Mouse (Mus musculus) hindbrain, postnatal 0 days (tissue): ENCODE results near the gene Adamts4. TPM values are rescaled to one million over a fixed set of nuclear protein-coding genes. Genes with fewer than 3 reads are reported as not detected.
"Not testable (repeated sequence)": the region's sequence is repeated elsewhere in the genome, so short reads cannot be mapped to it uniquely, and the experiment has no call there.

Experiments
- ATAC-seq: fragments of 200-750 bp; cut with Nextera tagmentation; 2 replicates; pipeline ENCODE4 v1.8.0; 2017; ENCODE audit warnings: mild to moderate bottlenecking, moderate TSS enrichment, moderate library complexity
- DNase-seq: peaks from one replicate; pipeline ENCODE4 v3.0.0-alpha.2; 2015; ENCODE audit warnings: low spot score
- H3K27ac ChIP-seq: fragments of 300-500 bp; sonication (generic); 2 replicates; pipeline ENCODE4 v1.5.1; 2014; ENCODE audit warnings: mild to moderate bottlenecking
- H3K27me3 ChIP-seq: fragments of 300-500 bp; sonication (generic); 2 replicates; pipeline ENCODE4 v1.6.1; 2014; ENCODE audit warnings: low read length, mixed read lengths; ENCODE audit not compliant: insufficient read depth
- H3K36me3 ChIP-seq: fragments of 300-500 bp; sonication (generic); 2 replicates; pipeline ENCODE4 v1.6.1; 2014; ENCODE audit warnings: low read length, mixed read lengths; ENCODE audit not compliant: insufficient read depth
- H3K4me1 ChIP-seq: fragments of 300-500 bp; sonication (generic); 2 replicates; pipeline ENCODE4 v1.6.1; 2014; ENCODE audit warnings: antibody characterized with exemption, low read length, mixed read lengths; ENCODE audit not compliant: insufficient read depth
- H3K4me2 ChIP-seq: fragments of 300-500 bp; sonication (generic); 2 replicates; pipeline ENCODE4 v1.6.1; 2014; ENCODE audit warnings: low read depth, mild to moderate bottlenecking, low read length, moderate library complexity, mixed read lengths
- H3K4me3 ChIP-seq: fragments of 300-500 bp; sonication (generic); 2 replicates; pipeline ENCODE4 v1.5.1; 2014; ENCODE audit warnings: low read length
- H3K9ac ChIP-seq: fragments of 300-500 bp; sonication (generic); replicated peaks from 2 replicates; pipeline ENCODE4 v1.6.1; 2014; ENCODE audit warnings: mild to moderate bottlenecking, low read length, moderate library complexity, mixed read lengths
- H3K9me3 ChIP-seq: fragments of 300-500 bp; sonication (generic); 2 replicates; pipeline ENCODE4 v1.6.1; 2016; ENCODE audit warnings: low read length, mixed read lengths
- CTCF ChIP-seq: IDR thresholded peaks from 2 replicates; pipeline ENCODE4 v1.5.1; 2016; ENCODE audit warnings: antibody characterized with exemption, control low read depth, low read depth
- WGBS: fragments of 180-500 bp; shearing (Covaris S2); extraction: QIAGEN DNeasy Blood & Tissue Kit; methylation state at CpG from one replicate; pipeline ENCODE4 v1.1.7; 2014; 5-methylcytosine and 5-hydroxymethylcytosine counted together
- polyA plus RNA-seq: library from polyadenylated mRNA; unstranded; fragments of >200 nt; fragmentation: Nextera tagmentation; extraction: Ambion mirVana; gene quantifications from 2 replicates; pipeline ENCODE4 v1.2.1, GENCODE M21; 2015
- total RNA-seq: library from RNA; depleted of rRNA; stranded (reverse); fragments of >200 nt; gene quantifications from 2 replicates; pipeline ENCODE4 v1.2.3, GENCODE M21; 2014

Adamts4 gene
- total and polyA plus RNA-seq, 2 experiments from 2014 or later: 4.4 to 7.4 TPM

- Histone ChIP-seq H3K4me3 (no peak overlapping the region), H3K27me3 (no peaks in the 10 kb centered on the region), H3K4me1 (no peaks in the 10 kb centered on the region), H3K9ac (no peak overlapping the region), H3K36me3 (peaks cover 47% of the 10 kb centered on the region), H3K4me2 (no peak overlapping the region), H3K9me3 (no peaks in the 10 kb centered on the region), H3K27ac (no peak overlapping the region)
- ATAC-seq: no peak
- TF ChIP-seq CTCF: no peak
- no peak for DNase-seq
- WGBS: 88% methylated on average over 4 of the region's 4 CpGs
These were observed 14.4 kb upstream of the Adamts4 start for GRCm38 (mm10) chr1:171235791-171236190.

DNA sequence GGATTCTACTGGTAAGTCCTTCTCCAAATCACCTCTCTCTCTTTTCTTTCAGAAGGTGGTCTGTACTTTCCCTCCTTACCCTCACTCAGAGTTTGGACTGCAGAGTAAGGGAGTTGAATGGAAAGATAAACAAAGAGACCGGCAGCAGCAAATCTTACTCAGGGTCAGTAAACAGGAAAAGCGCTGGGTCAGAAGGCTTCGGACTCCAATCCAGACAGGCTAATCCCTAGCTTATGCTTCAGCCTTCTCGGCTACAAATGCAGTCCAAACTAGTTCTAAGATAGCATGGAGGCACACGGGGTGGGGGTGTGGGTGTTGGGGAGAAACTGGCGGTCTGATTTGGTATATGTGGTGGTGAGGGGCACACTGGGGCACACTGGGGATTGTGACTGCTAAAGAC lies 12.8 kb upstream of the Adamts4 start:
- 94% methylated on average over 6 of the region's 6 CpGs for WGBS
- no peak overlapping the region for H3K9ac ChIP-seq
- H3K4me3 ChIP-seq: no peak overlapping the region
- no peak overlapping the region for H3K4me2 ChIP-seq
- no peak overlapping the region for H3K27ac ChIP-seq
- H3K4me1 ChIP-seq: no peaks in the 10 kb centered on the region
- ATAC-seq (no peak), DNase-seq (no peak)
- H3K27me3 ChIP-seq: no peaks in the 10 kb centered on the region
- no peaks in the 10 kb centered on the region for H3K9me3 ChIP-seq
- H3K36me3 ChIP-seq: peaks cover 48% of the 10 kb centered on the region
- TF ChIP-seq CTCF: no peak

GRCm38 (mm10) chr1:171238463-171238862 lies 11.8 kb upstream of the Adamts4 start:
- H3K27ac ChIP-seq: no peak overlapping the region

DNA sequence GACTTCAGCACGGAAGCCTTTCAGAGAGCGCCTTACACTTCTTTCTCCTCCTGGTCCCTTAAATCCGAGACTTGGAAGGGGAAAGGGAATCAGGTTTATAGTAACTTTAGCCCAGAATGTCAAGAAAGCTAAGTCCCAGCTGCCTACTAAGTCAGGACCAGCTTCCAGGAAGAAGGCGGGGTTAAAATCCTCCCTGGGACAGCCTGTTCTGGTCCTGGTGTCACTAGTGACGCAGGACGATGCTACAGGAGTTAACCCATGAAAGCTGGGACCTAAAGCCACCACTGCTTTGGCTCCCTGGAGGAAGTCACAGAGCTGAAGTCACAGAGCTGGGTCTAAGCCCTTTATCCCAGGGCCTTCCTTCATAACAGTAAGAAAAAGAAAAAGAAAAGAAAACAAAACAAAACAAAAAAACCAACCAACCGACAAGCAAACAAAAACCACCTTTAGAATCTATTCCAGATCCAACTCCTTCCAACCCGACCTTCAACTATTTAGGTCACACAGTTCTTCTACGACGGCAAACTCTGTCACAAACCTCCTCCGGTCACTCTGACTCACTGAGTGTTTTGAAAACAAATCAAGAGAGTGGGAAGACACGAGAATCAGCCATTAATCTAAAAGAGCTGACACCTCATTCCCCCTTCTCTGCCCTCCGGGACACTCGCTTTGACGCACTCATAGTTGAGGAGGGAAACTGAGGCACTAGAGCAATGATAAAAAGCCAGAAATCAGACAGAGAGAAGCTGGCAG lies 10.1 kb upstream of the Adamts4 start:
- Histone ChIP-seq H3K27ac (no peak overlapping the region), H3K4me1 (no peaks in the 10 kb centered on the region), H3K27me3 (no peaks in the 10 kb centered on the region), H3K4me2 (no peak overlapping the region), H3K9me3 (no peaks in the 10 kb centered on the region), H3K4me3 (no peak overlapping the region), H3K36me3 (peaks cover 40% of the 10 kb centered on the region), H3K9ac (no peak overlapping the region)
- 77% methylated on average over 15 of the region's 15 CpGs for WGBS
- no peak for TF ChIP-seq CTCF
- ATAC-seq (no peak), DNase-seq (no peak)

More at GRCm38 (mm10) chr1:171238463-171238862, 11.8 kb upstream of the Adamts4 start:
- Histone ChIP-seq H3K4me3 (no peak overlapping the region), H3K27me3 (no peaks in the 10 kb centered on the region), H3K36me3 (peaks cover 51% of the 10 kb centered on the region), H3K9me3 (no peaks in the 10 kb centered on the region), H3K4me1 (no peaks in the 10 kb centered on the region), H3K9ac (no peak overlapping the region), H3K4me2 (no peak overlapping the region)
- DNase-seq (peak; percentile 63), ATAC-seq (no peak)
- peak; percentile 82 for TF ChIP-seq CTCF
- WGBS: 70% methylated on average over 14 of the region's 14 CpGs

DNA sequence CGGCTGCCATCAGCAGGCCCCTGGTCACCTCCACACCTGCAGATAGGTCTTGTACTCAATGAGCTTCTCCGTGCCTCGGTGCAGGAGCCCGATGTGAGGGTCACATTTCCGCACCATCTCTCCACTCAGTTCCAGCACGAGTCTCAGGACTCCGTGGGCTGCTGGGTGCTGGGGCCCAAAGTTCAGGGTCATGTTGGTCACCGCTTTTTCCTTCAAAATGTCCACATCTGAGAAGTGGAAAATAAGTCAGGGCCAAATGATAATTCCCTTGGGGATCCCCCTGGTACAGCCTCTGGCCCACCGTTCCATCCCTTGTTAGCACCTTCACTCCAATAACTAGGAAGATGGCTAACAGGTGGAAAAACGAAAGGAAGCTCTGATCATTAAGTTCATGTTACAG lies 9.3 kb upstream of the Adamts4 start:
- no peak for TF ChIP-seq CTCF
- Histone ChIP-seq H3K4me1 (0 out of 2 replicates have a peak, but pooled peaks cover under 1% of the 10 kb centered on the region), H3K27ac (no peak overlapping the region), H3K36me3 (peaks cover 32% of the 10 kb centered on the region), H3K4me3 (no peak overlapping the region), H3K4me2 (no peak overlapping the region), H3K27me3 (no peaks in the 10 kb centered on the region), H3K9ac (no peak overlapping the region), H3K9me3 (no peaks in the 10 kb centered on the region)
- WGBS: 91% methylated on average over 10 of the region's 10 CpGs
- DNase-seq: no peak
- no peak for ATAC-seq

- 84% methylated on average over 12 of the region's 12 CpGs for WGBS
- not testable (repeated sequence) for H3K4me2 ChIP-seq, H3K9ac ChIP-seq, H3K4me3 ChIP-seq, H3K4me1 ChIP-seq, H3K9me3 ChIP-seq, H3K27me3 ChIP-seq, H3K27ac ChIP-seq, ATAC-seq, DNase-seq
- peaks cover 28% of the 10 kb centered on the region for H3K36me3 ChIP-seq
These were observed 8.3 kb upstream of the Adamts4 start for GRCm38 (mm10) chr1:171241952-171242351.

GRCm38 (mm10) chr1:171245353-171245752 lies 4.9 kb upstream of the Adamts4 start:
- peaks cover 3% of the 10 kb centered on the region; the same call in 1 of the 2 replicates for H3K36me3 ChIP-seq
- no peak for TF ChIP-seq CTCF

More at GRCm38 (mm10) chr1:171245353-171245752, 4.9 kb upstream of the Adamts4 start:
- Histone ChIP-seq H3K4me2 (no peak overlapping the region), H3K27ac (no peak overlapping the region), H3K9ac (no peak overlapping the region), H3K27me3 (no peaks in the 10 kb centered on the region), H3K4me3 (no peak overlapping the region), H3K9me3 (no peaks in the 10 kb centered on the region), H3K4me1 (peaks cover 7% of the 10 kb centered on the region; the same call in 1 of the 2 replicates)
- no peak for ATAC-seq
- DNase-seq: no peak
- WGBS: 89% methylated on average over 8 of the region's 8 CpGs
